Mouse (Mus musculus) frontal cortex, postnatal 25 days (tissue): ENCODE data around the gene Nt5m.

Experiments used
- DNase-seq, 2 experiments: peaks; one replicate each; pipeline ENCODE4 v3.0.0; 2022; ENCODE audit warnings: low spot score in 2 of 2

Gene Nt5m

GRCm38 (mm10) chr11:59902045-59902726 is 62.9 kb downstream of the Nt5m start:
- DNase-seq: no peak

DNA sequence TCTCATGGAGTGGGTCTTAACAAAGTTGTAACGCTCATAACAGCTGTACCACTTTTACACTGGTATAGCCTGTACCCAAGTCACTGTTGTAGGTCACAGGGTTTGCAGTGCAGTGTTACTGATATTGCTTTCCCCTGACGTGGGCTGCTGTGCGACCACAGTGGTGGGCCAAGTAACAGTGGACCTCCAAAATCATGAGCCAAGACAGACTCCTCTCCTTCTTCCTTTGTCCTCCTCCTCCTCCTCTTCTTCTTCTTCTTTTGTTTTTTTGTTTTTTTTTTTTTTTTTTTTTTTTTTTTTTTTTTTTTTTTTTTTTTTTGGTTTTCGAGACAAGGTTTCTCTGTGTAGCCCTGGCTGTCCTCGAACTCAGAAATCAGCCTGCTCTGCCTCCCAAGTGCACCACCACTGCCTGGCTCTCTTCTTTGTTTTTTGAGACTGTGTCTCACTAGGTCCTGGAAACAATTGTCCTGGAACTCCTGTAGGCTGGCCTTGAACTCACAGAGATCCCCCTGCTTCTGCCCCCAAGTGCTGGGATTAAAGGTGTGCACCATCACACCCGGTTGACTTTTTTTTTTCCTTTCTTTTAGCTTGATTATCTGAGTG is 67.4 kb downstream of the Nt5m start:
- no peak for DNase-seq

DNA sequence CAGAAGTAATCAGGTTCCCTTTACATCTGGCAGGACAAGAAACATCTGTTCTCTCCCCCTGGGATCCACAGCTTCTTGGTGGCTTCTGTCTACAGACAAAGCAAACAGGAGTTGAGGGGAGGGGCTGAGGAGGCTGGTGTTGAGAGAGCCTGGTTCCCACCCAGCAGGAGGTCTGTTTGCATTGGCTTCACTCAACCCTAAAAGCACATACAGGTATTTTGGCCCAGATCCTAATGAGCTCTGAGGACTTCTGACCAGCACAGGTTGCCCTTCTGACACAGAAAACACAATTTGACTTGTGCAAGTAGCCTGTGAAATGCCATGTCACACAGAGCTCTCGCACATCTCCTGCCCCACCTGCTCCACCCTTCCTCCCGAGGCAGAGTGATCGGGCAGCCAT is 69.2 kb downstream of the Nt5m start:
- DNase-seq: no peak

- DNase-seq: no peak
Observed at GRCm38 (mm10) chr11:59910586-59910985, 71.3 kb downstream of the Nt5m start.

DNA sequence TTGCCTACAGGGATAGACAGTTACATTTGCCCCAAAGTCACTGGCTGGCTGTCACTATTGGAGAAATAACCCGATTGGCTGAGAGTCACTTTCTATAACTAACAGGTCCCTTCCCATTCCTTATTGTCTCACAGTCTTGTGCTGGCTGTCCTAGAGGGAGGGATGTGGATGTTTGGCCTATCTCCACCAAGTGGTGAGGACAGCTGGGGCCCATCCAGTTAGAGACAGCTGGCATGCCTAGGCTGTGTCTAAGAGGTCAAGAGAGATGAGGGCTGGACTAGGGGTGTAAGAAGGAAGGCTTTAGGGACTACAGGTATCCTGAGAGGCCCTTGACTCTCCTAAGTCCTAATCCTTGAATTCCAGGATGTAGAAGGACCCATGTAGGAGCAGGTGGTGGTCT is 72.3 kb downstream of the Nt5m start:
- DNase-seq: no peak

- DNase-seq: no peak
Observed at GRCm38 (mm10) chr11:59913702-59914101, 74.5 kb downstream of the Nt5m start.

- no peak for DNase-seq
Observed at GRCm38 (mm10) chr11:59918014-59918413, 78.8 kb downstream of the Nt5m start.

GRCm38 (mm10) chr11:59919401-59919800 is 80.2 kb downstream of the Nt5m start:
- no peak for DNase-seq

GRCm38 (mm10) chr11:59920331-59920730 is 81.1 kb downstream of the Nt5m start:
- DNase-seq: no peak

- DNase-seq: no peak
Observed at GRCm38 (mm10) chr11:59921265-59921664, 82.0 kb downstream of the Nt5m start.

DNA sequence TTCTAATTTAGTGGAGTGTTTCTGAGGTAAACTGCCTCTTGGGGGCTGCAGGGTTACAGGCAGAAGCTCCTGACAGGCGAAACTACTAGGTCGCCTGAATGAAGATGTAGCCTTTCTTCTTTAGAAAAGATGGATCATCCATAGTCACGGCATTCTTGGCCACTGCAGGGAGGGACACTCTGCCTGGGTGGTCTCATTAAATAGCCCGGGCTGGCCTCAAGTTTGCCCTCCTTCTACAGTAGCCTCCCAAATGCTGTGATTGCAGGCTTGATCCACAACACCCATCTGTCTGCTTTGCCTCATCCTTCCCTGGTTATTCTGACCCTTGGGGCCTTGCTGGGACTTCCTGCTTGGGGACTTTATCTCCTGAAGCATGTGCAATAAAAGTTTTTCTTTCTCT is 90.8 kb downstream of the Nt5m start:
- DNase-seq: no peak
